Comparison of ENCODE assay signal across 22 mouse cellular contexts in the genomic region with DNA sequence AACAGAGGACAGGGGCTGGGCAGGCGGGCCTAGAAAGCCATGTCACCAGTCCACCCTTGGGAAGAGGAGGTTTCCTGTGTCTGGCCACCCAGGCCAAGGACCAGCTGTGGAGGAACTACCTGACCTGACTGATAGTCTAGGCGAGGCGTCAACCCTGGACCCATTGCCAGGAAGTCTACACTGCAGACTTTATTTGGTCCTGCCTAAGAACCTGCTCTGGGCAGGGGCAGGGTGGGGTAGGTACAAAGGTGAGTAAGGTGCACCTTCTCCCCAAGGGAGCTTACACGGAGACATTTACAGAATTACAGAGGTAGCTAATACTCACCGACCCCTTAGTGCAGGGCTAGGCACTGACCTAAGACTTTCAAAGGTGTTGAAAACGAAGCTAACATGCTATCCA.
"Had no signal": no experiment of that assay in that cellular context is flagged by ENCODE, and none has a peak within 500 bp of the region (broad histone marks: within the 10 kb centered on the region; RNA-seq: fewer than 3 reads in every experiment).

No protein-coding gene starts in this region.

- H3K4me2 ChIP-seq: lung, embryonic 15.5 days; midbrain, embryonic 12.5 days; neural tube, embryonic 13.5 days; neural tube, embryonic 15.5 days had no signal

- H3K4me3 ChIP-seq: lung, embryonic 15.5 days; megakaryocyte, embryonic 14.5 days; midbrain, embryonic 10.5 days; midbrain, embryonic 12.5 days; myocyte; neural tube, embryonic 13.5 days; neural tube, embryonic 15.5 days had no signal

- DNase-seq: lung, adult 18-20 months; lung, postnatal 14 days; lung, postnatal 36 days; midbrain, embryonic 14.5 days; retina, postnatal 1 day; right cerebral cortex, adult 18-20 months; right cerebral cortex, postnatal 25 days; right cerebral cortex, postnatal 4 days; thymus, adult 2 months; thymus, postnatal 25 days; thymus, postnatal 4 days had no signal

- H3K9ac ChIP-seq: liver, embryonic 14.5 days; lung, embryonic 15.5 days; midbrain, embryonic 12.5 days; neural tube, embryonic 13.5 days; neural tube, embryonic 15.5 days had no signal

- H3K9me3 ChIP-seq: lung, embryonic 15.5 days; megakaryocyte, embryonic 14.5 days; midbrain, embryonic 10.5 days; midbrain, embryonic 12.5 days; neural tube, embryonic 13.5 days; neural tube, embryonic 15.5 days had no signal

- H3K36me3 ChIP-seq: lung, embryonic 15.5 days; midbrain, embryonic 10.5 days; midbrain, embryonic 12.5 days; neural tube, embryonic 13.5 days; neural tube, embryonic 15.5 days had no signal

- ATAC-seq: lung, postnatal 0 days; midbrain, embryonic 16.5 days had no signal

- H3K27ac ChIP-seq: liver, embryonic 14.5 days; lung, embryonic 15.5 days; macrophage; midbrain, embryonic 10.5 days; midbrain, embryonic 12.5 days; neural tube, embryonic 13.5 days; neural tube, embryonic 15.5 days had no signal
